Mouse (Mus musculus) heart, embryonic 14.5 days (tissue): ENCODE data around the gene Kcnd3. TPM values are rescaled to one million over a fixed set of nuclear protein-coding genes. Genes with fewer than 3 reads are reported as not detected.

Experiments
- ATAC-seq: fragments of 200-750 bp; cut with Nextera tagmentation; 2 replicates; pipeline ENCODE4 v1.8.0; 2017; ENCODE audit warnings: low read depth, moderate TSS enrichment; ENCODE audit not compliant: insufficient number of reproducible peaks, insufficient read depth, low FRiP score
- H3K27ac ChIP-seq, 2 experiments: fragments of 200-500 bp in 1 of 2; fragments of 300-500 bp in 1 of 2; sonication (generic) in 1 of 2; replicated peaks in 1 of 2; 2 replicates each; pipeline ENCODE4 v1.5.1; 2012 to 2014; ENCODE audit warnings: low read depth in 2 of 2, low read length in 2 of 2, control low read depth in 1 of 2, mild to moderate bottlenecking in 1 of 2, mixed read lengths in 1 of 2; ENCODE audit not compliant: control insufficient read depth in 1 of 2, insufficient read depth in 1 of 2
- H3K27me3 ChIP-seq: fragments of 300-500 bp; sonication (generic); 2 replicates; pipeline ENCODE4 v1.6.1; 2014; ENCODE audit warnings: mild to moderate bottlenecking, low read length, control low read depth; ENCODE audit not compliant: control insufficient read depth, insufficient read depth
- H3K36me3 ChIP-seq: fragments of 300-500 bp; sonication (generic); 2 replicates; pipeline ENCODE4 v1.6.1; 2014; ENCODE audit warnings: mild to moderate bottlenecking, control low read depth, low read length, mixed read lengths; ENCODE audit not compliant: control insufficient read depth, insufficient read depth
- H3K4me1 ChIP-seq, 2 experiments: fragments of 200-500 bp in 1 of 2; fragments of 300-500 bp in 1 of 2; sonication (generic) in 1 of 2; 2 replicates each; pipeline ENCODE4 v1.6.1; 2012 to 2014; ENCODE audit warnings: low read length in 2 of 2, control low read depth in 1 of 2, mixed read lengths in 1 of 2; ENCODE audit not compliant: control insufficient read depth in 2 of 2, insufficient read depth in 2 of 2
- H3K4me2 ChIP-seq: fragments of 300-500 bp; sonication (generic); 2 replicates; pipeline ENCODE4 v1.6.1; 2014; ENCODE audit warnings: mild to moderate bottlenecking, low read length
- H3K4me3 ChIP-seq, 2 experiments: fragments of 200-500 bp in 1 of 2; fragments of 300-500 bp in 1 of 2; sonication (generic) in 1 of 2; 2 replicates each; pipeline ENCODE4 v1.5.1; 2012 to 2014; ENCODE audit warnings: low read length in 2 of 2, mild to moderate bottlenecking in 2 of 2, control low read depth in 1 of 2, low read depth in 1 of 2, moderate library complexity in 1 of 2; ENCODE audit not compliant: control insufficient read depth in 1 of 2, insufficient read depth in 1 of 2
- H3K9ac ChIP-seq: fragments of 300-500 bp; sonication (generic); 2 replicates; pipeline ENCODE4 v1.6.1; 2014; ENCODE audit warnings: mild to moderate bottlenecking, low read length
- H3K9me3 ChIP-seq: fragments of 300-500 bp; sonication (generic); 2 replicates; pipeline ENCODE4 v1.6.1; 2016; ENCODE audit warnings: low read length, control low read depth; ENCODE audit not compliant: control insufficient read depth
- WGBS: fragments of 180-500 bp; shearing (Covaris S2); extraction: QIAGEN DNeasy Blood & Tissue Kit; methylation state at CpG from one replicate; pipeline ENCODE4 v1.1.7; 2014; 5-methylcytosine and 5-hydroxymethylcytosine counted together
- polyA plus RNA-seq: library from polyadenylated mRNA; unstranded; fragments of >200 nt; fragmentation: Nextera tagmentation; extraction: Ambion mirVana; gene quantifications from 2 replicates; pipeline ENCODE4 v1.2.1, GENCODE M21; 2014

Kcnd3 gene
- polyA plus RNA-seq, 1 experiment from 2014 or later, result 0.91 TPM

GRCm38 (mm10) chr3:105633021-105633420, 180.9 kb downstream of the Kcnd3 start:
- no peak overlapping the region for H3K4me2 ChIP-seq
- no peak overlapping the region for H3K4me3 ChIP-seq
- 80% methylated on average over 3 of the region's 3 CpGs for WGBS
- H3K27ac ChIP-seq, result no peak overlapping the region
- H3K27me3 ChIP-seq, result no peaks in the 10 kb centered on the region
- H3K4me1 ChIP-seq, result peaks cover 2 to 9% of the 10 kb centered on the region in 2 experiments; a peak in 2 of 4 replicates
- H3K9me3 ChIP-seq, result no peaks in the 10 kb centered on the region
- H3K36me3 ChIP-seq, result no peaks in the 10 kb centered on the region
- no peak for ATAC-seq
- H3K9ac ChIP-seq, result no peak overlapping the region

- Histone ChIP-seq H3K9me3 (no peaks in the 10 kb centered on the region), H3K4me3 (no peak overlapping the region), H3K27me3 (no peaks in the 10 kb centered on the region), H3K27ac (no peak overlapping the region), H3K9ac (no peak overlapping the region), H3K36me3 (no peaks in the 10 kb centered on the region), H3K4me2 (no peak overlapping the region), H3K4me1 (no peaks in the 10 kb centered on the region; a peak in 1 of 4 replicates)
- no peak for ATAC-seq
- 23% methylated on average over 1 of the region's 1 CpGs for WGBS
These were observed 190.1 kb downstream of the Kcnd3 start for GRCm38 (mm10) chr3:105642186-105642585.

DNA sequence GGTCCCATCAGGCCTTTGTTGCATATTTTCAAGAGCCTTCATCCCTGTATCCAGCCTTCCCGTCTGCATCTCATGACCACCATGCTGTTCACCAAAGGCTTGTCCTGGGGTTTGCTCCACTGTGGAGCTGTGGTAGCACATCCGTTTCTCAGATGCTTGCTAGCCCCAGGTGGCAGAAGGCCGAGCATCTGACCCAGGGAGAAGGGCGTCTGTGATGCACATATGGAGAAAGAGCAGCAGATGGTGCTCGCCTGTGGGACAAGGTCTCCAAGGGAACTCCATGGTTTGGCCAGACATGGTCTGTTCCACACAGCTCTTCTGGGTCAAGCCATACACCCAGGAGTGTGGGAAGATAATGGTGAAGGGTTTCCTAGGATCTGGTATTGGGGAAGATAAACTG, 191.4 kb downstream of the Kcnd3 start:
- 76% methylated on average over 5 of the region's 5 CpGs for WGBS

DNA sequence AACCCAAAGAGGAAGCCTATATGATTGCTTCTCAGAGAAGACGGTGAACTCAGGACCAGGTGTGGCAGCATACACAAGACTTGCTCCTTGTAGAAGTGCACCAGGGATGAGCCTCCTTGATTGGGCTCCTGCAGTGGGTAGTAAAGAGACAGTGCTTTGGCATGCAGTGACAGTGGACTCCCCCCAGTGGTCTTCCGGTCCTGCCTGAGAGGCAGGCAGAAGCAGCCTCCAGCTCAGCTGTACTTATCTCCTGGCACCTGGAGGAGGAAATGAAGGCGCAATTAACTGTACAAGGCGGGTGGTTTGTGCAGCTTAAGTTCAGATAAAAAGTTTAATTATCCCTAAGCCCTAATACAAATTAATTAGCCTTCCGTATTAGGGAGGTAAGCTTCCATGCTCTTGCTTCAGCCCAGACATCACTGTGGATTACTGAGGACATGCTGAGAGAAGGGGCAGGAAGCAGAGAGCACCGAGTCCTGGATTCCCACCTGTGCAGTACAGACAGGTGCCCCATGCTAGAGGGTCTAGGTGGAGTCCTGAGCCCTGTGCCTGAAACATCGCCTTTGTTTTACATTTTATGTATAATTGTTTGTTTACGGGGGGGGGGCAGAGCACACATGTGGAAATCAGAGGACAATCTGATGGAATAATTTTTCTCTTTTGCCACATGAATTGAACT, 196.9 kb downstream of the Kcnd3 start:
- no peaks in the 10 kb centered on the region for H3K27me3 ChIP-seq
- no peaks in the 10 kb centered on the region for H3K36me3 ChIP-seq
- no peaks in the 10 kb centered on the region; a peak in 1 of 4 replicates for H3K4me1 ChIP-seq
- H3K9ac ChIP-seq, result no peak overlapping the region
- H3K4me3 ChIP-seq, result no peak overlapping the region
- H3K4me2 ChIP-seq, result no peak overlapping the region
- WGBS, result 58% methylated on average over 8 of the region's 8 CpGs
- no peak for ATAC-seq
- H3K27ac ChIP-seq, result no peak overlapping the region
- H3K9me3 ChIP-seq, result no peaks in the 10 kb centered on the region

More for the DNA sequence above, 191.4 kb downstream of the Kcnd3 start:
- H3K4me1 ChIP-seq, result no peaks in the 10 kb centered on the region; a peak in 1 of 4 replicates
- no peaks in the 10 kb centered on the region for H3K9me3 ChIP-seq
- no peaks in the 10 kb centered on the region for H3K36me3 ChIP-seq
- H3K27ac ChIP-seq, result no peak overlapping the region
- no peak overlapping the region for H3K9ac ChIP-seq
- no peak overlapping the region for H3K4me2 ChIP-seq
- H3K4me3 ChIP-seq, result no peak overlapping the region
- H3K27me3 ChIP-seq, result no peaks in the 10 kb centered on the region
- no peak for ATAC-seq

DNA sequence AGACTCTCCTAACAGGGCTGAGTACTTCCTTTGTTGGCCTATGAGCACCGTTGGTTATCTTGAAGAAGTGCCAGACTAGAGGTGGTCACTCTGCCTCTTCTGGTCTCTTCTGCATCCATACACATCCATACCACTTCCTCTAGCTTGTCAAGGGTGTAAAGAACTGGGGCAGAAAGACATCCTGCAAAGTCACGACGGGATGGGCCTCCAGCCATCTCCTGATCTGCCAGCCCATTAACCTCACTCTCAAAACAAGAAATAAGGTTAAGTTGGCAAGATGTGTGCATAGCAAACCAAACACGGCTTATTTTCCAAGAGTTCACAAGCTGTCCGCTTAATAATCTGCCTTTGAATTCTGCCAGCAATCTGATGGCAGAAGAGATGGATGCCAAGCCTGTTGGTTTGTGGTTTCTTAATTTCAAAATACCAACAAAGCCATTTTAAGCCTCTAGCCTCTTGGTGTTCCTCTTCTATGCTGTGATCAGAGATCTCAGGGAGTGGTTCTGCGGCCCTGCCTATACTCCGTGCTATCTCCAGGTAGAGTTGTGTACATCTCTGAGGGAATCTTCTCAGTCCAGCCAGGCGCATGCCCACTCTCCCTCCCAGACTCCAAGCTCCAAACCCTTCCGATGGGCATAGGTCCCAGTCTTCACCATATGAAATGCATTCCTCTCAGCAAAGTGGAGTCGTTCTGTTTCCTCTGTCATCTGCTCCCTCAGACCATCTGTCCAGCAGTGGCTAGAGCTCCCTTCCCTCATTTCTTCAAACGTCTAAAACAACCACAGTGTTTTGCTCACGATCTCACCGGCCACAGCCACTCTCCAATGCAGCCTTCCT, 201.6 kb downstream of the Kcnd3 start:
- no peak overlapping the region for H3K4me2 ChIP-seq
- no peaks in the 10 kb centered on the region; a peak in 1 of 4 replicates for H3K4me1 ChIP-seq
- 80% methylated on average over 13 of the region's 13 CpGs for WGBS
- ATAC-seq, result no peak
- no peak overlapping the region for H3K27ac ChIP-seq
- H3K9ac ChIP-seq, result no peak overlapping the region
- no peaks in the 10 kb centered on the region for H3K36me3 ChIP-seq
- no peaks in the 10 kb centered on the region for H3K27me3 ChIP-seq
- H3K4me3 ChIP-seq, result no peak overlapping the region
- no peaks in the 10 kb centered on the region for H3K9me3 ChIP-seq

DNA sequence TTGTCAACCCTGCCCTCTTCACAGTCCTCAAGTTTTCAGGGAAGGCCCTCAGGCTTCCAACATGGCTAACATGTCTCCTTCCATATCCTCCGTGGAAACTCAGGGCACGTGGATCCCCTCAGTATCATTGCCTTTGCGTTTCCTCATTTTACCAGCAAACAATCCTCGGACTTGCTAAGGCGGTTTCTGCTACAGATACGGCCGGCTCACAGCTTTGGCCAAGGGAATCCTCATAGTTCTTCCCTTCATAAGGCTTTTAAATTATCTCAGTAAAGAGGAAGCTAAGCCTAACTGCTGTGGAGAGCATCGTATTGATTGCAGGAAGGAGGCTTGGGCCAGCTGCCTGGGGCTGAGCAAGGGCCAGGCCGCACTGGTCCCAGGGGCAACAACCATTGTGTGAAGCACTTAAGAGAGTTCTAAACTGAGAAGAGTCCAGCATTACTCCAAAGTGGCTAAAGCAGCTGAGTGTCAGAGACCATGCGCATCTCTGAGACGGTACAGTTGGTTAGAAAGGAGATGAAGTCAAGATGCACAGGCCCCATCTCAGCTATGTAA, 203.0 kb downstream of the Kcnd3 start:
- H3K36me3 ChIP-seq, result no peaks in the 10 kb centered on the region
- ATAC-seq, result no peak
- no peaks in the 10 kb centered on the region for H3K27me3 ChIP-seq
- H3K9ac ChIP-seq, result no peak overlapping the region
- H3K4me2 ChIP-seq, result no peak overlapping the region
- 83% methylated on average over 11 of the region's 11 CpGs for WGBS
- H3K4me1 ChIP-seq, result no peaks in the 10 kb centered on the region; a peak in 1 of 4 replicates
- H3K9me3 ChIP-seq, result no peaks in the 10 kb centered on the region
- H3K27ac ChIP-seq, result no peak overlapping the region
- no peak overlapping the region for H3K4me3 ChIP-seq

DNA sequence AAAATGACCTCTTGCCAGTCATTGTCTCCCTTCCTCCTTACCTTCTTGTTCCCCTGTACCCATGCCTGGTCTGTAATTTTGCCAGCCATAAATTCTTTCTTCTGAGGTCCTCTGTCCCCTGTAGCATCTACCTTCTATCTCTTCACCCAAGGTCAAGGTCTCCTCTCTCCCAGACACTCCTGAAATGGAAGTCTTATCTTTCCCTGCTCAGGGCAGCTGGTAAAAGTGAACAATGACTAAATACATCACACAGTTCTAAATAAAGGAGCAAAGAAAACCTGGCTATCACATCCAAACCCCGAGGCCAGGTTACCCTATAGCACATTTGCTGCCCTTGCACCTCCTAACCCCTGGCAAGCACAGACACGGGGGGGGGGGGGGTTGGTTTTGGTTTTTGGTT, 208.4 kb downstream of the Kcnd3 start:
- Histone ChIP-seq H3K4me3 (no peak overlapping the region), H3K4me1 (peaks cover 8 to 14% of the 10 kb centered on the region in 2 experiments), H3K27ac (peak overlapping the region; percentile 27 to 59; a peak in 1 of 4 replicates), H3K9ac (no peak overlapping the region), H3K27me3 (no peaks in the 10 kb centered on the region), H3K36me3 (no peaks in the 10 kb centered on the region), H3K9me3 (no peaks in the 10 kb centered on the region), H3K4me2 (no peak overlapping the region)
- 31% methylated on average over 2 of the region's 2 CpGs for WGBS
- no peak for ATAC-seq
